Mouse (Mus musculus): ENCODE measurements around the gene AY358078. TPM values are rescaled to one million over a fixed set of nuclear protein-coding genes. Genes with fewer than 3 reads are reported as not detected.
"Not testable (repeated sequence)": the region's sequence is repeated elsewhere in the genome, so short reads cannot be mapped to it uniquely, and the experiment has no call there.

The AY358078 gene
- total RNA-seq (2021) (not detected), polyA plus RNA-seq (2012; rRNA removed) (not detected in 2 replicates)
- long read RNA-seq, result 0 reads

- intact Hi-C loops (cut with DNase I), result no loop called here
- no peak for DNase-seq
- Histone ChIP-seq H3K9ac (ENCODE audit: low read depth, low read length) (no peak within 1 kb of the TSS), H3K36me3 (ENCODE audit: control insufficient read depth, insufficient read depth, low read length) (no peaks in the 10 kb centered on the region), H3K27me3 (ENCODE audit: control insufficient read depth, insufficient read depth, low read length) (no peaks in the 10 kb centered on the region), H3K4me3 (no peak within 1 kb of the TSS), H3K79me2 (replicated peaks; ENCODE audit: control insufficient read depth, insufficient read depth, low read length) (no peaks in the 10 kb centered on the region), H3K4me1 (ENCODE audit: control insufficient read depth, insufficient read depth, low read length) (no peaks in the 10 kb centered on the region), H3K27ac (no peak within 1 kb of the TSS)
- 90% methylated on average over 2 of the region's 2 CpGs for WGBS
- TF ChIP-seq POLR2A (IDR thresholded peaks at IDR 0.05; ENCODE audit: insufficient read depth, low read depth, low read length) (no peak), EP300 (IDR thresholded peaks at IDR 0.05; ENCODE audit: insufficient read depth, low read depth, low read length) (no peak), CTCF (IDR thresholded peaks at IDR 0.05) (no peak)
These were observed at the start of gene AY358078 for GRCm38 (mm10) chr14:51799746-51800145. Gene AY358078, plus strand, starts transcription at chr14:51800046.

- Histone ChIP-seq H3K27me3 (ENCODE audit: control insufficient read depth, insufficient read depth, low read length) (no peaks in the 10 kb centered on the region), H3K4me3 (no peak overlapping the region), H3K36me3 (ENCODE audit: control insufficient read depth, insufficient read depth, low read length) (no peaks in the 10 kb centered on the region), H3K27ac (no peak overlapping the region), H3K79me2 (replicated peaks; ENCODE audit: control insufficient read depth, insufficient read depth, low read length) (no peaks in the 10 kb centered on the region), H3K4me1 (ENCODE audit: control insufficient read depth, insufficient read depth, low read length) (no peaks in the 10 kb centered on the region), H3K9ac (ENCODE audit: low read depth, low read length) (no peak overlapping the region)
- intact Hi-C loops (cut with DNase I), result loop anchor here (5.0 kb wide), 1 partner anchor 504 kb away; no protein-coding TSS in a partner anchor
- 56% methylated on average over 2 of the region's 2 CpGs for WGBS
- no peak for DNase-seq
- TF ChIP-seq CTCF (IDR thresholded peaks at IDR 0.05), result no peak
- no peak for TF ChIP-seq POLR2A (IDR thresholded peaks at IDR 0.05; ENCODE audit: insufficient read depth, low read depth, low read length)
- no peak for TF ChIP-seq EP300 (IDR thresholded peaks at IDR 0.05; ENCODE audit: insufficient read depth, low read depth, low read length)
These were observed 43.9 kb upstream of the AY358078 start for GRCm38 (mm10) chr14:51755944-51756343.

GRCm38 (mm10) chr14:51771378-51771777 lies 28.5 kb upstream of the AY358078 start:
- H3K4me1 ChIP-seq (ENCODE audit: control insufficient read depth, insufficient read depth, low read length); H3K79me2 ChIP-seq (replicated peaks; ENCODE audit: control insufficient read depth, insufficient read depth, low read length); H3K4me3 ChIP-seq; DNase-seq; H3K36me3 ChIP-seq (ENCODE audit: control insufficient read depth, insufficient read depth, low read length); H3K9ac ChIP-seq (ENCODE audit: low read depth, low read length); H3K27ac ChIP-seq; H3K27me3 ChIP-seq (ENCODE audit: control insufficient read depth, insufficient read depth, low read length): not testable (repeated sequence)
- peak; percentile 63 for TF ChIP-seq CTCF (IDR thresholded peaks at IDR 0.05)
- 46% methylated on average over 1 of the region's 1 CpGs for whole genome bisulfite sequencing
- intact Hi-C loops (cut with DNase I), result loop anchor here (5.0 kb wide), 1 partner anchor 56 kb away; no protein-coding TSS in a partner anchor

- Histone ChIP-seq H3K4me1 (ENCODE audit: control insufficient read depth, insufficient read depth, low read length) (no peaks in the 10 kb centered on the region), H3K27me3 (ENCODE audit: control insufficient read depth, insufficient read depth, low read length) (no peaks in the 10 kb centered on the region), H3K79me2 (replicated peaks; ENCODE audit: control insufficient read depth, insufficient read depth, low read length) (no peaks in the 10 kb centered on the region), H3K4me3 (no peak within 1 kb of the TSS), H3K27ac (no peak within 1 kb of the TSS), H3K36me3 (ENCODE audit: control insufficient read depth, insufficient read depth, low read length) (no peaks in the 10 kb centered on the region), H3K9ac (ENCODE audit: low read depth, low read length) (no peak within 1 kb of the TSS)
- 69% methylated on average over 5 of the region's 5 CpGs for WGBS
- no peak for TF ChIP-seq POLR2A (IDR thresholded peaks at IDR 0.05; ENCODE audit: insufficient read depth, low read depth, low read length)
- no peak for TF ChIP-seq CTCF (IDR thresholded peaks at IDR 0.05)
- no peak for TF ChIP-seq EP300 (IDR thresholded peaks at IDR 0.05; ENCODE audit: insufficient read depth, low read depth, low read length)
- DNase-seq, result no peak
- intact Hi-C loops (cut with DNase I), result loop anchor here (5.0 kb wide), 1 partner anchor 54 kb away; no protein-coding TSS in a partner anchor
These were observed 26.4 kb upstream of the AY358078 start, which contains the start of gene Ang4 for GRCm38 (mm10) chr14:51773490-51773889. Gene Ang4, minus strand, starts transcription at chr14:51773590.

GRCm38 (mm10) chr14:51777791-51778190 lies 22.1 kb upstream of the AY358078 start:
- Histone ChIP-seq H3K27ac (no peak overlapping the region), H3K4me1 (ENCODE audit: control insufficient read depth, insufficient read depth, low read length) (no peaks in the 10 kb centered on the region), H3K79me2 (replicated peaks; ENCODE audit: control insufficient read depth, insufficient read depth, low read length) (no peaks in the 10 kb centered on the region), H3K36me3 (ENCODE audit: control insufficient read depth, insufficient read depth, low read length) (no peaks in the 10 kb centered on the region), H3K4me3 (no peak overlapping the region), H3K9ac (ENCODE audit: low read depth, low read length) (no peak overlapping the region), H3K27me3 (ENCODE audit: control insufficient read depth, insufficient read depth, low read length) (no peaks in the 10 kb centered on the region)
- intact Hi-C loops (cut with DNase I), result no loop called here
- WGBS, result 97% methylated on average over 1 of the region's 1 CpGs
- DNase-seq, result no peak
- TF ChIP-seq EP300 (IDR thresholded peaks at IDR 0.05; ENCODE audit: insufficient read depth, low read depth, low read length), result no peak
- TF ChIP-seq POLR2A (IDR thresholded peaks at IDR 0.05; ENCODE audit: insufficient read depth, low read depth, low read length), result no peak
- no peak for TF ChIP-seq CTCF (IDR thresholded peaks at IDR 0.05)

GRCm38 (mm10) chr14:51778865-51779481 lies 20.9 kb upstream of the AY358078 start:
- H3K79me2 ChIP-seq (replicated peaks; ENCODE audit: control insufficient read depth, insufficient read depth, low read length), result no peaks in the 10 kb centered on the region
- TF ChIP-seq EP300 (IDR thresholded peaks at IDR 0.05; ENCODE audit: insufficient read depth, low read depth, low read length), result no peak
- no peak for TF ChIP-seq POLR2A (IDR thresholded peaks at IDR 0.05; ENCODE audit: insufficient read depth, low read depth, low read length)
- no peak for TF ChIP-seq CTCF (IDR thresholded peaks at IDR 0.05)
- H3K27ac ChIP-seq, result no peak overlapping the region
- H3K27me3 ChIP-seq (ENCODE audit: control insufficient read depth, insufficient read depth, low read length), result no peaks in the 10 kb centered on the region
- 60% methylated on average over 4 of the region's 4 CpGs for WGBS
- intact Hi-C loops (cut with DNase I), result no loop called here
- H3K4me1 ChIP-seq (ENCODE audit: control insufficient read depth, insufficient read depth, low read length), result no peaks in the 10 kb centered on the region
- no peak overlapping the region for H3K4me3 ChIP-seq
- DNase-seq, result no peak
- no peak overlapping the region for H3K9ac ChIP-seq (ENCODE audit: low read depth, low read length)
- no peaks in the 10 kb centered on the region for H3K36me3 ChIP-seq (ENCODE audit: control insufficient read depth, insufficient read depth, low read length)
